Mouse (Mus musculus) splenic B cell, adult 2 months (primary cell): ENCODE data around the gene Rfx1.

Experiments used
- DNase-seq: peaks from one replicate; pipeline ENCODE4 v3.0.0-alpha.2; 2011; ENCODE audit warnings: low read depth, low spot score
- H3K27me3 ChIP-seq: 2 replicates; pipeline ENCODE4 v1.6.1; 2012; ENCODE audit warnings: mild to moderate bottlenecking, low read length, moderate library complexity, mixed read lengths; ENCODE audit not compliant: control insufficient read depth, poor library complexity, insufficient read depth, severe bottlenecking
- H3K36me3 ChIP-seq: 2 replicates; pipeline ENCODE4 v1.6.1; 2012; ENCODE audit warnings: mild to moderate bottlenecking, low read length, moderate library complexity, mixed read lengths; ENCODE audit not compliant: control insufficient read depth, poor library complexity, insufficient read depth, severe bottlenecking

Rfx1 gene

DNA sequence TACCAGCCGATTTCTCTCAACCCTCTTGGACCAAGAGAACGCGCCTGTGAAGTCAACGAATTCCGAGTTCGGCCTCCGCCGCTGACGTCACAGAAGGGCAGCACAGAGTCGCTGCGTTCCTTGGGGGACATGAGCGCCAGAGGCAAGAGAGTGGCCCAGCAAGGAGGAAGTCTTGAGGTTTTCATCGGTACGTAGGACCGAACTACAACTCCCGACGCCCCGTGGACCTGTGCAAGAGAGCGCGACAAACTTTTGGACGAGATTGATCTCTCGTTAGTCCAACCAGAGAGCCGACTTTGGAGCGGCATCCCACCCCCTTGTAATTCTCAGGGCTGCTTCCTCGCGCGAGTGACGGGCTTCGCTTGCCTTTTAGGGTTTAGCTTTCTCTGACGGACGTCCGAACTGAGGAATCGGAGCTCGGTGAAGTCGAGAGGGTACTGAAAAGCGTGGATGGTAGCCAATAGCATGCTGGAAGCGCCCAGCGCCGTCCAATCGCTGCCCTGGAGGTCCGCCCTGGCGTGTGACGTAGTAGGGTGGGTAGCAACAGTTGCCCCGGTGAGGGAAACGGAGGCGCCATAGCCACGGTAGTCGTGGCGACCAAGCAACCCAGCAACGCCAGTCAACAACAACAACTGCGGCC is at the start of gene Rfx1:
TSS of gene Rfx1 (plus strand) at position 544 of the 640 bp plus-strand sequence.
- H3K36me3 ChIP-seq = no peaks in the 10 kb centered on the region
- peak; percentile 100 for DNase-seq

DNA sequence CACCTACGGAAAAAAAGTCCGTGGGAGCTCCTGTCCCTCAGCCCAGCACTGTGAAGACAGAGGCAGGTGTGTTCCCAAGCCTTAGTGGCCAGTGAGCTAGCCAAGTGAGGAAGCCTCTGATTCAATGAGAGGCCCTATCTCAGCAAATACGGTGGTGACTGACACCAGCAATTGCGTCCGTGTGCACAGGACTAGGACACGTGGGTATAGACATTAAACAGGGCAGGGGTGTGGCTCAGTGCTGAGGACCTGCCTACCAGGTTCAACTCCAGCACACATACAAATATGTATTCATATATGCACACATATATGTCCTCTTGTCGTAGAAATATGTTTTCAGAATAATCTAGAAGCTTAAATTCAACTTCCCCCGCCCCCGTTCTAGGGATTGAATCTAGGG is 46.9 kb upstream of the Rfx1 start:
- no peak for DNase-seq
- Histone ChIP-seq H3K36me3 (no peaks in the 10 kb centered on the region), H3K27me3 (no peaks in the 10 kb centered on the region)

More for the DNA sequence above, at the start of gene Rfx1:
- no peaks in the 10 kb centered on the region for H3K27me3 ChIP-seq

DNA sequence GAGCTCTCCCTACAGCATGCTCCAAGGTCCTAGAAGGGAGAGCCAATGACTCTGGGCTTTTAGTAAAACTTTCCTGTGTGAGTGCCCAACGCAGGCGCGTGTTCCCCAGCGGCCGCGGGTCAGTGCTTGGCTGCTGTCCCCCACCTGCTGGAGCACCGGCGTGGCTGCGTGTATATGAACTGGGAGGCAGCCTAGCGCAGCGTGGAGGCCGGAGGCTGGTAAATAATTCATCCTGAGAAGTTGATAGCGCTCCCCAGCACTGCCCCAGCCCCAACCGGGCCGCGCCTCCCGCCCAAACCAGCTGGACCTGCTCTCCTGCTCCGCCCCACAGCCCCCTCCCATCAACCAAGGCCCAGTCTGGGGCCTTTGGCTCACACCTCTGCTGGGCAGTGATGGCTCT is 45.5 kb upstream of the Rfx1 start, which contains the start of gene Palm3:
TSS of gene Palm3 (plus strand) at position 376 of the 400 bp plus-strand sequence.
- no peaks in the 10 kb centered on the region for H3K36me3 ChIP-seq
- H3K27me3 ChIP-seq = no peaks in the 10 kb centered on the region; the same call in 1 of the 2 replicates
- no peak for DNase-seq

DNA sequence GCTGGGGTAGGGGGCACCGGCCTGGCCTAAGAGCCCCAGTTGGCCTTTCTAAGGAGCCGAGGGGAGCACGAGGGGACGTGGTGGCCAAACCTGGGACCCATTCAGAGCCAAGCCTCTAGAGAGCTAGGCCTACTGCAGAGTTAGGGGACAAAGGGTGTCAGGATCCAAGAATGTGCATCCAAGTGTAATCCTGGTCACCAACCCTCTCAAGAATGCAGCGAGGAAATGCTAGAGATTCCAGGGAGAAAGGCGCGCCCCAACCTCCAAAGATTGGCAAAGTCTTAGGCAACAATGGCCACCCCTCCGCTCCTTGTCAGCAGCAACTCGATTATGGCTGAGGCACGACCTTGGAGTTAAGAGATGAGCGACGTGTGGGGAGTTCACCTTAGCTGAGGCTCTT is 45.1 kb upstream of the Rfx1 start:
- DNase-seq = no peak
- Histone ChIP-seq H3K27me3 (no peaks in the 10 kb centered on the region; the same call in 1 of the 2 replicates), H3K36me3 (no peaks in the 10 kb centered on the region)

DNA sequence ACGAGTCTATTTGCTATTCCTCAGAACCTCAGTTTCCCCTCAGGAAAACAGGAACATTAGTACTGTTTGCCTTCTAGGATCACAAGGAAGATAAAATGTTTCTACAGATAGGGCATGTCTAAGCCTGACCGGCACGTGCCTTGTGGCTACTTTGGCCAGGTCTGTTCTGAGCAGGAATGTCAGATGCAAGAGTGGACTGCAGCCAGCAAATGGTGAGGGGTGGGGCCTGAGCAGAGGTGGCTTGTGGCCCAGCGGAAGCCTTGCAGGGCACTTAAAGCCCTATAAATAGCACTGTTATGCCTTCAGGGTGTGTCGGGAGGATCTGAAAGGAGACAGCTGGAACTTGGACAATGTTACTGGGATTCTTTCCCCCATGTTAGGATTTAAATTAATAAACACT is 43.5 kb upstream of the Rfx1 start:
- no peaks in the 10 kb centered on the region; the same call in 1 of the 2 replicates for H3K27me3 ChIP-seq
- H3K36me3 ChIP-seq = no peaks in the 10 kb centered on the region
- DNase-seq = no peak

DNA sequence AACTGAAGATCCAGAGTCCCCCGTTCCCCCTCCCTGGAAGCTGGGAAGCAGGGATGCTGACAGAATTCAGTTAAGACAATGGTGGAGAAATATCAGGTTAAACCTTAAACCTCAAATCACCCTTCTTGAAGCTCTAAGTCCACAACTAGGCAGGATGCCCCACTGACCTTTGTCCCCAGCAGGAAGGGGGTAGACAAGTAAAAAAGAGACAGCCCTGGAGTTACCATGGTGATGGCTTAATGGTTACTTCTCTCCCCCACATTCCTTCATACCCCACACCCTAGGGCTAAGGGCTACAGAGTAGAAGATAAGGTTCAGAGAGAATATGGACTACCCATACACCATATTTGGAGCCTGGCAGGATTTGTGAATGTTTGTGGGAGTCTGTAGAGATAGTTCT is 43.0 kb upstream of the Rfx1 start:
- H3K36me3 ChIP-seq = no peaks in the 10 kb centered on the region

DNA sequence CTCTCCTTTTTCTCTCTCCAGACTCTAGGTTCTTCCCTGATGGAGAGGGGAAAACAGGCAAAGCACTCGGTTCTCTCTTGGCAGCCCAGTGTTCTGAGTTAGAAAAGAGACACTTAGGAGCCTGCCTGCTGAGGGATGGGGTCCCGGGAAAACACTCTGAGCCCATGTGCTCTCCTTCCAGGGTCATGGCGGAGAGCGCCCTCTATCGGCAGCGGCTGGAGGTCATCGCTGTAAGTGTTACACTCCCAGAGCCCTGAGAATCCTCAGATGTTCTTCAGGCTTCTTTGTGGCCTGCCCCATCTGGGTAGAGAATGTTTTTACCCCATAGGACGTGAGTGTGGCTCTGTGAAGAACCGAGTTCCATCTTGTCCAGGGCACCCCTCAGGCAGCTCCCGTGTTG is 42.5 kb upstream of the Rfx1 start:
- Histone ChIP-seq H3K27me3 (no peaks in the 10 kb centered on the region; the same call in 1 of the 2 replicates), H3K36me3 (no peaks in the 10 kb centered on the region)
- DNase-seq = peak; percentile 68

More for the DNA sequence above, 43.0 kb upstream of the Rfx1 start:
- no peak for DNase-seq
- H3K27me3 ChIP-seq = no peaks in the 10 kb centered on the region; the same call in 1 of the 2 replicates

DNA sequence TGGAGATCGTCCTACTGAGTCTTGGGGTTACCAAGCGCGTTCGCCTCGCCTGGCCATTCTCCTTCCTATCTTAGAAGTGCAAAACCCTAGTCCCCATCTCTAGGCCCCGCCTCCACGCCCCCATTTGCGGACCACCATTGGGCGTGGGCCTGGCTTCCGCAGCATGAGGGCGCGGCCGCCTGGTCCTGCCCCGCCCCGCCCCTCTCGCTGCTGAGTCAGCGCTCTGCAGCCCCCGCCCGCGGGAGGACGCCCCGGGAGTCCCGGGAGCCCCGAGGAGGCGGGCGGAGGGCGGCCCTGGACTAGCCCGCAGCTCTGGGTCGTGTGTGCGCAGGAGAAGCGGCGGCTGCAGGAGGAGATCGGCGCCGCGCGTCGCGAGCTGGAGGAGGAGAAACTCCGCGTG is 40.8 kb upstream of the Rfx1 start:
- DNase-seq = peak; percentile 35
- H3K36me3 ChIP-seq = peaks cover under 1% of the 10 kb centered on the region; the same call in 1 of the 2 replicates
- no peaks in the 10 kb centered on the region; the same call in 1 of the 2 replicates for H3K27me3 ChIP-seq

DNA sequence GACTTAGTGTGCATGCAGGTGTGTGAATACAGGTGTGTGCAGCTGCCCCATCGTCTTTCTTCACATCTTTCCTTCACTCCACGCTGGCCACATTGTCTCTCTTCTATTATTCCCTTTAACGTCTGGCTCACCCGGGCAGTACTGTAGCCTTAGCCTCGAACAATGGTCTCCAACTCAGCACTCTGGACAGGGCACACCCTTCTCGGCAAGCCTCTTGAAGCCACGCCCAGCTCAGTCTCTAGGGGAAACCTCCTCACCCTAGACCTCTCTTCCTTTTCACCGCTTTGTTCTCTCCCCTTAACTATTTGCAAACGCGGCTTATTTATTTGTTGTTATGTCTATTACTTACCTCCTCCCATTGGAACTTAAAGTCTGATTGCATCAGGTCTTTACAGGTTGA is 39.2 kb upstream of the Rfx1 start:
- peaks cover 2% of the 10 kb centered on the region for H3K36me3 ChIP-seq
- peak; percentile 79 for DNase-seq
- H3K27me3 ChIP-seq = no peaks in the 10 kb centered on the region; the same call in 1 of the 2 replicates

DNA sequence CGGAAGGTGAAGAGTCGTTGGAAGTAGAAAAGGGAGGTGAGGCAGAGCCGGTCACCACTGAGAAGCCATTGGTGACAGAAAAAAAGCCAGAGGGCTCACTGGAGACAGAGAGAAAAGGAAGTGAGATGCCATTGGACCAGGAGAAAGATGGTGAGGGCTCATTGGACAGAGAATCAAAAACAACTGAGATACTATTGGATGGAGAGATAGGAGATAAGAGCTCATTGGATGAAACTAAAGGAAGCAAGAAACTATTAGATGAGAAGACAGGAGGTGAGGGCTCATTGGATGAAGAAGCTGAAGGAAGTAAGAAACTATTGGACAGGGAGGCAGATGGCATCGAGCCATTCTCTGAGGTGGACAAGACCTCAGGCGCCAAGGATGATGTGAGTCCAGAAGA is 37.4 kb upstream of the Rfx1 start:
- DNase-seq = no peak
- Histone ChIP-seq H3K27me3 (no peaks in the 10 kb centered on the region; the same call in 1 of the 2 replicates), H3K36me3 (peaks cover 5% of the 10 kb centered on the region)

DNA sequence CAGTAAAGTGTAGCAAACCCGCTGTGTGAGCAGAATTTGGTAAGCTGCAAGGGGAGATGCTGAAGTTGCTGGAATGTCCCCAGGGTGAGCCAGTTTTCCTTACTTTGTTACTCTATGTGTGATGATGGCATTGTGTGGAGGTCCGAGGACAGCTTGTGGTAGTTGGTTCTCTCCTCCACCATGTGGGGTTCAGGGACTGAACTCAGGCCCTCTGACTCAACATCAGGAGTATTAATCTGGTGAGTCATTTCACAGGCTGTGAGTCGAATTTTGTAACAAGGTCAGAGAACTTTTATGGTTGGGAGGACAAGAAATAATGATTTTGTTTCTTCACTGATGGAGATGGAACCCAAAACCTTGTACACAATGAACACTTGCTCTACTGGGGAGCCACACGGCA is 33.9 kb upstream of the Rfx1 start:
- no peaks in the 10 kb centered on the region for H3K27me3 ChIP-seq
- peaks cover 12% of the 10 kb centered on the region for H3K36me3 ChIP-seq
- DNase-seq = no peak

DNA sequence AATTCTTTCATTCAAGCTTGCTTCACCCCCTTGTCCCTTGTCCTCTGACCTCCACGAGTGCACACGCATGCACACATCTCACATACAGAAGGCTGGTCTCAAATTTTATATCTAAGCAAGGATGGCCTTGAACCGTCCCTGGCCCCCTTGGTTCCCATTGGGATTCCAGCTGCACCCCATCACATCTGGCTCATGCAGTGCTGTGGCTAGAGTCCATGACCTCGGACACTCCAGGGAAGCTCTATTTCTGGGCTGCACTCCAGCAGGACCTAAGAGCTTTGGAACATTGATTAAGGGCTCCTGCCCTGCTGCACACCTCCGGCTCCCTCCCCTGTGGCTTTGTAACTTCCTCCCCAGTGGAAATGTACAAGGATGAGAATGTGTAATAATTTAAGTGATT is 28.6 kb upstream of the Rfx1 start:
- Histone ChIP-seq H3K36me3 (peaks cover 13% of the 10 kb centered on the region), H3K27me3 (no peaks in the 10 kb centered on the region)
- no peak for DNase-seq

DNA sequence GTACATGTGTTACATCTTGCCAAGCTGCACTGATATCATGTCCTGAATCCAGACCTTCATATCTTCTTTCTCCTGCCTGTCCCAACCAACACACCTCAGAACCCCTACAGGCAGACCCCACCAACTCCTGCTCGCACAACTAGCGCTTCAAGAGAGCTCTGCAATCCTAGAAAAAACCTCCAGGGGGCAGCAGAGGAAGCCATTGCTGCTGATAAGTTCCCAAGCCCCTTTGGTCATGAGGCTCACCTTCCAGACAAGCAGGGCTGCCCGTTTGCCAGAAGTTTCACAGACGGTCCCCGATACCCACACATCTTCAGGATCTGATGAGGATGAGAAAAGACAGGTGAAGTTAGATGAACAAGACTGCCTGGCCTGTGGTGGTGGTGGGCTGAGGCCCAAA is 27.6 kb upstream of the Rfx1 start:
- DNase-seq = peak; percentile 88
- Histone ChIP-seq H3K27me3 (no peaks in the 10 kb centered on the region), H3K36me3 (peaks cover 13% of the 10 kb centered on the region)

DNA sequence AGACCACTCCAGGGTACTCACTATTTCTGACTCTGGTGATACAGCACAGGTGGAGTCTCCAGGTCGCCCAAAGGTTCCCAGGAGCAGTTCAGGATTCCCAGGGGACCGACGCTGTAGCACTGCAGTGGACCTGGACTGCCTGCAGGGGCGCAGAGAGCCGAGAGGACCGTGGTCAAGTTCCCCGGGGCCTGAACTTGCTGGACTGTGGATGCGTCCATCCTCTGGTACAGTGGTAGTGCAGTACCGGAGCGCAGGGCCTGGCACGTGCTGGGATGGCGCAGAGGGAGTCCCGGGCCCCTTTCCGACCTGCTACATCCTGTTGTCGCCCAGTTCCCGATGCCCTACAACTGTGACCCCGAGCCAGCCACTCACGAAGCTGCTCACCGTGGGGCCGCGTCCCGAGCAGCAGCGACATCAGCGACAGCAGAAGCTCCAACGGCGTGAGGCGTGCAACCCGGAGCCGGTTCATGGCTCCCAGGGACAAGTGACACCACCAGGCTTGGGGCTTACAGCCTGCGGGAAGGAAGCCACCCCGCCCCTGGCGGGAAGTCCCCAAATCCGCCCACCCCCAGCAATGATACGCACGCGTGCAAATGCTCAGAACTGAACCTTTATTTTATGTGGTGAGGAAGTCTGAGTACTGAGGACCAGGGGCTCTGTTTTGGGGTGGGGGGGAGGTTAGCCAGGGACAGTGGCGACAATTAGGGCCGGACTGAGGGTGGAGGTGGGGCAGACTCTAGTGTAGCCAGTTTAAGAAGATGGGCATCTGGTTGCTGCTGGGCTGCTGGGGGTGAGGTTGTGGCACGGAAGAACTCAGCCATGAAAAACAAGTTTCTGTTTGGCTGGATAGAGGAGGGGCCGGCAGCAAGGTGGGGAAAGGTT is 24.3 kb upstream of the Rfx1 start, which contains the start of gene Il27ra:
TSS of gene Il27ra (minus strand) at position 524 of the 882 bp plus-strand sequence.
- H3K36me3 ChIP-seq = peaks cover 8% of the 10 kb centered on the region
- no peaks in the 10 kb centered on the region for H3K27me3 ChIP-seq
- DNase-seq = peak; percentile 79

DNA sequence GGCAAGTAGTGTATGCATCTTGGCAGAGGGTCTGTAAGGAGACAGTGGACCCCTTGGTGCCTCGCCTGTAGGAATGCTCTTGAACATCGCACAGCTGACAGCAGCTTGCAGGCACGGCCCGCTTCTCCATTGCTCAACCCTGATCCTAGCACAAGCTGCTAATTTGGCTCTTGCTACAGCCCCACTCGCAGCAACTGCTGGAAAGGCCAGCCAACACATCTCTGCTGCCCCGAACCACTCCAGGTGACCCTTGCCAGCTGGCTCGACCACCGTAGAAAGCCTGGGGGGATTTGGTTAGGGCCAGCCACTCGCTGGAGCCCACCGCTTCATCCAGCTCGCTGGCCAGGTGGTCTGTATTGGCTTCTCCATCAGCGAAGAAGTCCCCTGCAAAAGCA is 23.7 kb upstream of the Rfx1 start:
- H3K27me3 ChIP-seq = no peaks in the 10 kb centered on the region
- peak; percentile 20 for DNase-seq
- H3K36me3 ChIP-seq = peaks cover 6% of the 10 kb centered on the region
